Mouse (Mus musculus): ENCODE results near the gene Stx6. TPM values are rescaled to one million over a fixed set of nuclear protein-coding genes. Genes with fewer than 3 reads are reported as not detected.

Stx6 gene
- polyA plus RNA-seq, 1 experiment = 83.1 TPM

DNA sequence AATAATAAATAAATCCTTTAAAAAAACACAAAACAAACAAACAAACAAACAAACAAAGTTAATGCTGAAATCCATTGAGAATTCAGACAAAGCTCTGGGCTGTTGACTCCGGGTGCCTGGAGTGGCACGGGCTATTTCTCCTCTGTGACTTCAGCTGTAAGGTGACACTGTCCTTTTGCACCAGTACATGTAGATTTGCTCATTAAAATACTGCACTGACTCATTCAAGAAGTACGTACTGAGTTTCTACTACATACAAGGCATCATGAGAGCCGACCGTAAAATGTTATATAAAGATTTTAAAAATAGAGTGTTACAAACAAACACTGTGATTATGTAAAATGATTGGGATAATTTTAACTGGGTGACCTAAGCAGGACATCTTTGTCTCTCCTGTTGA, 34.1 kb upstream of the Stx6 start:
- 87% methylated on average over 5 of the region's 5 CpGs for WGBS
- no peak for DNase-seq
- Histone ChIP-seq H3K4me3 (replicated peaks; ENCODE audit: extremely low read depth, low read depth, low read length) (no peak overlapping the region), H3K4me1 (ENCODE audit: control insufficient read depth, insufficient read depth, low read length) (no peaks in the 10 kb centered on the region)
- no peak for TF ChIP-seq CTCF (IDR thresholded peaks at IDR 0.05; ENCODE audit: insufficient read depth, low read length)
- no peak for TF ChIP-seq POLR2A (IDR thresholded peaks at IDR 0.05; ENCODE audit: borderline replicate concordance, extremely low read depth, low read depth, low read length)

DNA sequence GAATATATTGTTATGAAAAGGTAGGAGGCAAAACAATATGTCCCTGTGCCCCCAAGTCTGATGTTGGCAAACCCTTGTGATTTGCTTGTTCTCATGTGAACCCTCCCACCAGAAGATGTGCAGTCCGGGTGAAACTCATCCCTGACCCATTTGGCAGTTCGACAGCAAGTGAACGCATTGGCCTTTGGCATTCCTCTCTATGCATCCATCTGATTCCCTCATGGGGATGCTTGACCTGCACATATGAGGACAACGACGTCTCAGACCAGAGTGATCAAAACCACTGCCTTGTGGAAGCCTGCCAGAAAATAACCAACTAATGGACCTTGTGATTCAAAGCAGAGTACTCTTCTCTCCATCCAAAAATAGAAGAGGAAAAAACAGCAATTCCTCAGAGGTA, 31.8 kb upstream of the Stx6 start:
- TF ChIP-seq CTCF (IDR thresholded peaks at IDR 0.05; ENCODE audit: insufficient read depth, low read length) (no peak), POLR2A (IDR thresholded peaks at IDR 0.05; ENCODE audit: borderline replicate concordance, extremely low read depth, low read depth, low read length) (no peak)
- DNase-seq = no peak
- WGBS = 75% methylated on average over 5 of the region's 5 CpGs
- no peaks in the 10 kb centered on the region for H3K4me1 ChIP-seq (ENCODE audit: control insufficient read depth, insufficient read depth, low read length)
- no peak overlapping the region for H3K4me3 ChIP-seq (replicated peaks; ENCODE audit: extremely low read depth, low read depth, low read length)

DNA sequence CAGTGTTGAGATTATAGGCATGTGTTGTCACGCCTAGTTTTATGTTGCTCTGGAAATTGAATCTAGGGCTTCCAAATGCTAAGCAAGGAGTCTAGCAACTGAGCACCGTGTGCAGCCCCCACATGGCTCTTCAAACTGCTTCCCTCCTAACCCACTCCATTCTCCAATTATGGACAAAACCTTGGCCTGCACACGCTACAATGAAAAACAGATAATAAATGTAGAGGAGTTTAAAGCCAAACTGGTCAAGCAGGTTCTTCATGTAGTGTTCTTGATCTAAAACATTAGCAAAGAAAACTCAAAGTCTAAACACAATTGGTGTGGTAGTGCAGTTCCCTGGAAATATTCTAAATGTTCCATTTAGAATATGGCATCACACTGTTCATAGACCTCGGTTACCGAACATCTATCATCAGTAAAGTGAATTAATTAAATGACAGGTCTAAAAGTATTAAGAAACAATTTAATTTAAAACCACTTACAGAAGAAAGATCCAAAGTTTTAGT, 31.0 kb upstream of the Stx6 start:
- Histone ChIP-seq H3K4me3 (replicated peaks; ENCODE audit: extremely low read depth, low read depth, low read length) (no peak overlapping the region), H3K4me1 (ENCODE audit: control insufficient read depth, insufficient read depth, low read length) (no peaks in the 10 kb centered on the region)
- WGBS = 86% methylated on average over 5 of the region's 5 CpGs
- no peak for DNase-seq
- no peak for TF ChIP-seq CTCF (IDR thresholded peaks at IDR 0.05; ENCODE audit: insufficient read depth, low read length)
- TF ChIP-seq POLR2A (IDR thresholded peaks at IDR 0.05; ENCODE audit: borderline replicate concordance, extremely low read depth, low read depth, low read length) = no peak

DNA sequence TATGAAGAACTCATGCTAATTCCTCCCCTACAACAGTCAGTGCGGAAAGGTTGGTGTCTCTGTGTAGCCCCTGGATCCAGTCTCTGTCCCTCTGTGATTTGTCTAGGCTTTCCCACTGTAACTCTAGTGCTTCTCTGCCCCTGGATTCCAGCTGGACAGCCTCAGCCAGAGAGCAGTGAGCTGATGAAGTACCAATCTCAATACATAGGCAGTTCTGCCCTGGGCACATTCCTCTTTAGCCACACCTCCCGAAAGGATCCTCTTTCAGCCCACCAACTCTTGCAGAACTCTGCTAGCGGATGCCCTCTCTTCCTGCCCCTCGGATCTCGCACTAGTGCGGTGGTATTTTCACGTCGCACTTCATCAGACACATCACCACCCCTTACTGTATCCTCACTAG, 23.6 kb upstream of the Stx6 start:
- Histone ChIP-seq H3K4me3 (replicated peaks; ENCODE audit: extremely low read depth, low read depth, low read length) (no peak overlapping the region), H3K4me1 (ENCODE audit: control insufficient read depth, insufficient read depth, low read length) (no peaks in the 10 kb centered on the region)
- TF ChIP-seq CTCF (IDR thresholded peaks at IDR 0.05; ENCODE audit: insufficient read depth, low read length) (no peak), POLR2A (IDR thresholded peaks at IDR 0.05; ENCODE audit: borderline replicate concordance, extremely low read depth, low read depth, low read length) (no peak)
- no peak for DNase-seq
- WGBS = 59% methylated on average over 8 of the region's 8 CpGs

DNA sequence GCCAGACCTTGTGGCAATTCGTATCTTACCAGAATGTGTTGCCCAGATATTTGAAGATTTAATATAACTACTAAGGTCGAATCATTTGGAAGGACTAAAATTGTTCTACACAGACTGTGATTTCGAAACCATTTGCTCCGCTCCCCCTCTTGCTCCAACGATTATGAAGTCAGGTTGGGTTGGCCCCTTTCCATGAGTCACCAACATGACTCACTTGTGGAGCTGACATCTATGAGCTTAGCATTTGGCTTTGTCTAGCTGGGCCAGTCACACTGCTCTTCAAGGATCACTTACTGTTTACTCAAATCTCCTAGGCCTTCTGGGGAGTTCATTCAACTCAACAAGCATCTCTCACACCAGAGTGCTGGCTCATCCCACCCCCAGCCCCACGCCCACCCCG, 19.7 kb upstream of the Stx6 start:
- peak; percentile 40 for DNase-seq
- Histone ChIP-seq H3K4me3 (replicated peaks; ENCODE audit: extremely low read depth, low read depth, low read length) (no peak overlapping the region), H3K4me1 (ENCODE audit: control insufficient read depth, insufficient read depth, low read length) (no peaks in the 10 kb centered on the region)
- WGBS = 48% methylated on average over 7 of the region's 7 CpGs
- TF ChIP-seq CTCF (IDR thresholded peaks at IDR 0.05; ENCODE audit: insufficient read depth, low read length) (no peak), POLR2A (IDR thresholded peaks at IDR 0.05; ENCODE audit: borderline replicate concordance, extremely low read depth, low read depth, low read length) (no peak)

DNA sequence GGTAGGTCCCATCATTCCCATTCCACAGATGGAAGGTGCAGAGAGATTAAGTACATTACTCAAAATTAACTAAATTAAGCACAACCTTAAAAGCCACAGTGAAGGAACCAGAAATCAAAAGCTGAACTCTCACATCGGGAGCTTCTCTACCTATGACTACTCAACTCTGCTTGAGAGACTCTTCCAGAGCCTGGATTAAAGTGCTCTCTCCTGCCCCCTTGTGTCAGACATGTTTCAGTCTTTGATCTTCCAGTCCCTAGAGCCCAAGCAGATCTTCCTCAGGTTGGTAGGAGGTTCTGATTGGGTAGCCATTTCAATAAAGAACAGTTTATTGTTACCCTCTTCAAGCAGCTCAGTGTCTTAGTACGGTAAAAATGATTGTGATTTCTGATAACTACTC, 18.4 kb upstream of the Stx6 start:
- peak; percentile 52 for TF ChIP-seq CTCF (IDR thresholded peaks at IDR 0.05; ENCODE audit: insufficient read depth, low read length)
- no peak for TF ChIP-seq POLR2A (IDR thresholded peaks at IDR 0.05; ENCODE audit: borderline replicate concordance, extremely low read depth, low read depth, low read length)
- Histone ChIP-seq H3K4me3 (replicated peaks; ENCODE audit: extremely low read depth, low read depth, low read length) (no peak overlapping the region), H3K4me1 (ENCODE audit: control insufficient read depth, insufficient read depth, low read length) (no peaks in the 10 kb centered on the region)
- 39% methylated on average over 2 of the region's 2 CpGs for WGBS
- DNase-seq = peak; percentile 54

DNA sequence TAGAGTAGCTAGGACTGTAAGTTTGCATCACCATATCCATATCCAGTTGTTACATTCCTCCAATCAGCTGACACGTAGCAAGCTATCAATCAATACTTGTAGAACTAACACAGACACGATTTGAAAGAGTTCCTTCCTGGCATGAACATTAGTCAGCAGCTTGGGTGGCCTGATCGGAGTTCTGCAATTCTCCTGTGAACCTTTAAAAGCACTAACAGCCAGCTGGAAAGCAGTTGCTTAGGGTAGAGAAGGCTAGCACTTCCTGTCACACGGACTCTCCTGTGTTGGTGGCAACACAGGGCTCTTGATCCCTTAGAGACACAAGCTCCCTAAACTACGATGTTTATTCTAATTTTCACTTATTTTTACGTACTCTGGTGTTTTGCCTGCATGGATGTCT, 12.9 kb upstream of the Stx6 start:
- no peak for DNase-seq
- H3K4me1 ChIP-seq (ENCODE audit: control insufficient read depth, insufficient read depth, low read length) = peaks cover 3% of the 10 kb centered on the region; the same call in 1 of the 2 replicates
- 21% methylated on average over 6 of the region's 6 CpGs for WGBS
- peak overlapping the region; percentile 48 for H3K4me3 ChIP-seq (replicated peaks; ENCODE audit: extremely low read depth, low read depth, low read length)
- TF ChIP-seq CTCF (IDR thresholded peaks at IDR 0.05; ENCODE audit: insufficient read depth, low read length) (no peak), POLR2A (IDR thresholded peaks at IDR 0.05; ENCODE audit: borderline replicate concordance, extremely low read depth, low read depth, low read length) (no peak)

DNA sequence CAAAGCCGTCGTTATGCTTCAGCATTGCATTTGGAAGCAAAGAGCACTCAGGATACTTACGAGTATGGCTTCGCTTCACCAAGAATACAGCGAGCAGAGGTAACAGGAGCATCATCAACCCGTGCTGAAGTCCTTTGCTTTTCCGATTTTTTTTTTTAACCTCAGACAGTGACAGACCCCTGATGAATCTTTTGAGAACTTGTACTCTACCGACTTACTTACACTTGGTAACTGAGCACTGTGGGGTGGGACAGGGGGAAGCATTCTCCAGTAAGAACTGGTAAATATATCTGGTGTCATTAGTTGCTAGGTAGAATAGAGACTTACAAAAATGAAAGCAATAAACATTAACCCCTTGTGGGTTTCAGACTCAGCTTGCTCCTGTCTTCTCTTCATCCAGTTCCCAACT, 11.9 kb upstream of the Stx6 start, which contains the start of gene Mr1:
Gene Mr1, minus strand, starts transcription at position 243 of the 409 bp plus-strand sequence.
- H3K4me1 ChIP-seq (ENCODE audit: control insufficient read depth, insufficient read depth, low read length) = peaks cover 3% of the 10 kb centered on the region; the same call in 1 of the 2 replicates
- DNase-seq = no peak
- 10% methylated on average over 8 of the region's 8 CpGs for WGBS

DNA sequence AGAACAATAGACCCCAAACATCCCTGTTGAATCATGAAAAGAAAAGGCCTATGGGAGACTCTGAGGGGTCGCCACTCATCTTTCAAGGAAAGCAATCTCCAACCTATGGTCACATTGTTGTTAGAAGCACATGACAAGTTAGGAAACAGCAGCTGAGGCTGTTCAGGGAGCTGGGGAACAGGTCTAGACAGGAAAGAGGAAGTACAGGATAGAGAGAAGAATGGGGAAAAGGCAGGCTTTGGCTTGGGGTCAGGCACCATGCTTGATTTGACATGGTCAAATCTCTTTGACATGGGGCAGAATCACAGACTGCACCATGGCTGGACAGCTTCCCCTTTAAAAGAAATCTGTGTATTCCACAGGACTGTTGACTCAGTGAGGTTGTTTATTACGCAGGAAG, 11.3 kb upstream of the Stx6 start:
- WGBS = 77% methylated on average over 2 of the region's 2 CpGs
- Histone ChIP-seq H3K4me1 (ENCODE audit: control insufficient read depth, insufficient read depth, low read length) (peaks cover 3% of the 10 kb centered on the region; the same call in 1 of the 2 replicates), H3K4me3 (replicated peaks; ENCODE audit: extremely low read depth, low read depth, low read length) (no peak overlapping the region)
- no peak for DNase-seq
- no peak for TF ChIP-seq POLR2A (IDR thresholded peaks at IDR 0.05; ENCODE audit: borderline replicate concordance, extremely low read depth, low read depth, low read length)
- no peak for TF ChIP-seq CTCF (IDR thresholded peaks at IDR 0.05; ENCODE audit: insufficient read depth, low read length)

More for the DNA sequence above, 11.9 kb upstream of the Stx6 start, which contains the start of gene Mr1:
- TF ChIP-seq POLR2A (IDR thresholded peaks at IDR 0.05; ENCODE audit: borderline replicate concordance, extremely low read depth, low read depth, low read length) (no peak), CTCF (IDR thresholded peaks at IDR 0.05; ENCODE audit: insufficient read depth, low read length) (no peak)
- H3K4me3 ChIP-seq (replicated peaks; ENCODE audit: extremely low read depth, low read depth, low read length) = peak within 1 kb of the TSS; percentile 83

DNA sequence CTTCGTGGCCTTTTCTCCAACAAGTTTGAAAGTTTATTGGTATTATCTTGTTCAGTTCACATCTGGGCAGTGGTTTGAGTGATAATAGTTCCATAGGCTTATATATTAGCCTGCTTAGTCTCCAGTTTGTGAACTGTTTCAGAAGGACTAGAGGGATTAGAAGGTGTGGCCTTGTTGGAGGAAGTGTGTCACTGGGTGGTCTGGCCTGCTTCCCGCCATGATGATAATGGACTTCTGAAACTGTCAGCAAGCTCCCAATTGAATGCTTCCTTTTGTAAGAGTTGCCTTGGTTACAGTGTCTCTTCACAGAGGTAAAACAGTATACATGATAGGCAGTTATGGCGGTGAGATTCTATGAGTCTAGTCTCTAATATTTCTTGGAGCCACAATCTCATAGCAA, 9.1 kb upstream of the Stx6 start:
- H3K4me1 ChIP-seq (ENCODE audit: control insufficient read depth, insufficient read depth, low read length) = peaks cover 3% of the 10 kb centered on the region; the same call in 1 of the 2 replicates
- DNase-seq = no peak
- no peak overlapping the region for H3K4me3 ChIP-seq (replicated peaks; ENCODE audit: extremely low read depth, low read depth, low read length)
- TF ChIP-seq POLR2A (IDR thresholded peaks at IDR 0.05; ENCODE audit: borderline replicate concordance, extremely low read depth, low read depth, low read length) = no peak
- TF ChIP-seq CTCF (IDR thresholded peaks at IDR 0.05; ENCODE audit: insufficient read depth, low read length) = no peak
- WGBS = 92% methylated on average over 3 of the region's 3 CpGs
